Mouse (Mus musculus) bone marrow macrophage, adult 2 months (primary cell): ENCODE results near the gene Tifa.

Experiments
- CTCF ChIP-seq: IDR thresholded peaks from 2 replicates; pipeline ENCODE4 v1.5.1; 2012; ENCODE audit warnings: low read depth, mild to moderate bottlenecking, low read length, moderate library complexity
- POLR2A ChIP-seq: IDR thresholded peaks from 2 replicates; pipeline ENCODE4 v1.6.1; 2012; ENCODE audit warnings: mild to moderate bottlenecking, low read depth, low read length, borderline replicate concordance

DNA sequence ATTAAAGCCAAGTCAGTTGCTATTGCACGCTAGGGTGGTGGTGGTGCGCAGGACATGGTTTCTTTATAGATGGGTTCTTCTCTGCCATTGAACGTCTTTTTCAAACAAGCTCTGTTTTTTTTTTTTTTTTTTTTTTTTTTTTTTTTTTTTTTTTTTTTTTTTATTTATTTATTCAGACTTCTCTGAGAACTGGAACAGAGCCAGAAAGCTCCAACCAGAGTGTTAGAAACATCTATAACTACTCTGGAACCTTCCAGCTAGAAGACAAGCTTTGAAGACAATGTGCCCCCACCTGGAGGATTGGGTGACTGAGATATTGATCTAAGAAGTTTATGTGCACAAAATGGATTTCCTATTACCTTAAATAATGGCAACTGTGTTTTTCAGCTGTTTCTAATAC lies 74.0 kb downstream of the Tifa start:
- TF ChIP-seq CTCF: no peak
- no peak for TF ChIP-seq POLR2A
